Mouse (Mus musculus): ENCODE measurements around the gene Cfl1. TPM values are rescaled to one million over a fixed set of nuclear protein-coding genes. Genes with fewer than 3 reads are reported as not detected.

Cfl1 gene
- total RNA-seq (2021) = 100 to 1,000 TPM; 169 to 194 TPM
- polyA plus RNA-seq (2012; rRNA removed) = 160 and 206 TPM in 2 replicates
- long read RNA-seq, transcript Cfl1-202 (4 exons, 2,354 nt) = major isoform, 81 of 125 reads
- long read RNA-seq, partial matches to known transcripts = 0 of 125 reads
- long read RNA-seq, other reads (novel, unspliced or antisense) = 44 of 125 reads

DNA sequence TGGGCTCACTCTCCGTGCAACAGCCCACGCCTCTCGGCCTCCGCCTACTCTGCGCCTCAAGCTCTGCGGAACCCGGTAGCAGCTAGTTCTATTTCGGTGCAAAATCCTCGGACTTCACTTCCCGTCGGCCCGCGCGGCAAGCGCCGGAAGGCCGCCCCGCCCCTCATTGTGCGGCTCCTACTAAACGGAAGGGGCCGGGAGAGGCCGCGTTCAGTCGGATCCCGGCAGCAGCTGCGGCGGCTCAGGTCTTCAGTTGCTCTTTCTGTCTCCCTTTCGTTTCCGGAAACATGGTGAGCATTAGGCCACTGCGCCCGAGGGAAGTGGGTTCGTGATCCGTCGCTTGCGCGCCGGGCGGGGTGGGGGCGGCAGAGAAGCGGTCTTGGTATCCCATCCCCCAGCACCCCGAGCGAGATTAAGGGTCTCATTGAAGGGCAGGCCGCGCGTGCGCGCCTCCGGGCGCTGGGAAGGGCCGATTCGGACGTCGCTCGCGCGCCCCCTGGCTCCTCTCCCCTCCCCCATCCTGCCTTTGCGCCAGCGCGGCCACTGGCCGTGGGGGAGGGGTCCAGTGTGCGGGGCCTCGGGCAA, at the start of gene Cfl1:
Gene Cfl1 (plus strand): TSS at position 143 of the 585 bp plus-strand sequence.
- under 1% methylated on average over 62 of the region's 62 CpGs for WGBS
- Histone ChIP-seq H3K27me3 (ENCODE audit: control insufficient read depth, insufficient read depth, low read length) (no peaks in the 10 kb centered on the region), H3K4me3 (peak within 1 kb of the TSS; percentile 91), H3K36me3 (ENCODE audit: control insufficient read depth, insufficient read depth, low read length) (peaks cover 14% of the 10 kb centered on the region), H3K9ac (ENCODE audit: low read depth, low read length) (peak within 1 kb of the TSS; percentile 88), H3K4me1 (ENCODE audit: control insufficient read depth, insufficient read depth, low read length) (peaks cover 2% of the 10 kb centered on the region; the same call in 1 of the 2 replicates), H3K27ac (peak within 1 kb of the TSS; percentile 98), H3K79me2 (replicated peaks; ENCODE audit: control insufficient read depth, insufficient read depth, low read length) (0 out of 2 replicates have a peak, but pooled peaks cover 5% of the 10 kb centered on the region)
- peak; percentile 96 to 98 for DNase-seq
- intact Hi-C loops (cut with DNase I) = loop anchor here (2.0 kb wide), 1 partner anchor 20 kb away; the partner anchor contains the start of gene Snx32
- peak; percentile 98 for TF ChIP-seq POLR2A (IDR thresholded peaks at IDR 0.05; ENCODE audit: insufficient read depth, low read depth, low read length)
- TF ChIP-seq EP300 (IDR thresholded peaks at IDR 0.05; ENCODE audit: insufficient read depth, low read depth, low read length) = peak; percentile 73
- no peak for TF ChIP-seq CTCF (IDR thresholded peaks at IDR 0.05)

DNA sequence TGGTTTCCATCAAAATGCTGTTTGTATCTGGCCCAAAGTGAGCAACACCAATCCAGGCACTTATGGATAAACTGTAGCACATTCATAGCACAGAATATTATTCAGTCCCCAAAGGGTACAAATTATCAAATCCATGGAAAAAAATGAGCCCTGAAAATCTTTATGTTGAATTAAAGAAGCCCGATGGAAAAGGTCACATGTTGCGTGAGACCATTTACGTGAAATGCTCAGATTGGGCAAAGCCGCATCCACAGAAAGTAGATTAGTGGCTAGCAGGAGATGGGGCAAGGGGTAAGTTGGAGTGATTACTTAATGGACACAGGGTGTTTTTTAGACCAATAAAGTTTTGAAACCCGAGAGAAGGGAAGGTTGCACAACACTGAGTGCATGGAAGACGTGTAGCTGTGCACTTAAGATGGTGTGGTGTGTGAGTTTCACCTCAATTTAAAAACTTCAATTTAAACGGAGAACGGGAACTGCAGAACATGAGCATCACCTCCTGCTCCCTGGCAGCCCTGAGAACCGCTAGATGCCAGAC, 45.8 kb upstream of the Cfl1 start:
- no peak overlapping the region for H3K9ac ChIP-seq (ENCODE audit: low read depth, low read length)
- TF ChIP-seq POLR2A (IDR thresholded peaks at IDR 0.05; ENCODE audit: insufficient read depth, low read depth, low read length) = no peak
- no peak for TF ChIP-seq CTCF (IDR thresholded peaks at IDR 0.05)
- no peak for TF ChIP-seq EP300 (IDR thresholded peaks at IDR 0.05; ENCODE audit: insufficient read depth, low read depth, low read length)
- H3K27ac ChIP-seq = no peak overlapping the region
- H3K36me3 ChIP-seq (ENCODE audit: control insufficient read depth, insufficient read depth, low read length) = no peaks in the 10 kb centered on the region
- intact Hi-C loops (cut with DNase I) = no loop called here
- H3K4me1 ChIP-seq (ENCODE audit: control insufficient read depth, insufficient read depth, low read length) = peaks cover 2% of the 10 kb centered on the region
- no peak overlapping the region for H3K4me3 ChIP-seq
- peaks cover 6% of the 10 kb centered on the region; the same call in 1 of the 2 replicates for H3K27me3 ChIP-seq (ENCODE audit: control insufficient read depth, insufficient read depth, low read length)
- no peaks in the 10 kb centered on the region for H3K79me2 ChIP-seq (replicated peaks; ENCODE audit: control insufficient read depth, insufficient read depth, low read length)
- no peak for DNase-seq
- 70% methylated on average over 9 of the region's 9 CpGs for WGBS

DNA sequence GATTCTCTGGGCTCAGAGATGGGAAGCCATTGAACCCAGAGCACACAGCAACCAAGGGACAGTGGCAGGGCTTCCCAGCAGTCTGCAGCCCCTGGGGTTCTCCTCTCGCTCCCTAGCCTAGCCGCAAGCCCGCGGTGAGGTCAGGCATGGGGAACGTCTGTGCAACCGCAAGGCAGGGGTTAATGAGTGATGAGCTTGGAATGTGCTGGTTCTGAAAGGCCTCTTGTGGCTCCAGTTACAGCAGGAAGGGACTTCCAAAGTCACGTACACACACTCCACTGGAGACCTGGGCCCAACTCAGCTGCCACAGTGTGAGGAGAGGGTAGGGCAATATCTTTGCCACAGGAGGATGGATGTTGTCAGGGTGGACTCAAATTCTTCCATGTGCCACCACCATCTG, 45.3 kb upstream of the Cfl1 start:
- no peaks in the 10 kb centered on the region for H3K36me3 ChIP-seq (ENCODE audit: control insufficient read depth, insufficient read depth, low read length)
- intact Hi-C loops (cut with DNase I) = no loop called here
- no peak overlapping the region for H3K9ac ChIP-seq (ENCODE audit: low read depth, low read length)
- 47% methylated on average over 7 of the region's 7 CpGs for WGBS
- peaks cover 2% of the 10 kb centered on the region for H3K4me1 ChIP-seq (ENCODE audit: control insufficient read depth, insufficient read depth, low read length)
- H3K27me3 ChIP-seq (ENCODE audit: control insufficient read depth, insufficient read depth, low read length) = peaks cover 6% of the 10 kb centered on the region; the same call in 1 of the 2 replicates
- TF ChIP-seq POLR2A (IDR thresholded peaks at IDR 0.05; ENCODE audit: insufficient read depth, low read depth, low read length) (no peak), CTCF (IDR thresholded peaks at IDR 0.05) (no peak), EP300 (IDR thresholded peaks at IDR 0.05; ENCODE audit: insufficient read depth, low read depth, low read length) (no peak)
- H3K79me2 ChIP-seq (replicated peaks; ENCODE audit: control insufficient read depth, insufficient read depth, low read length) = no peaks in the 10 kb centered on the region
- no peak overlapping the region for H3K27ac ChIP-seq
- no peak for DNase-seq
- H3K4me3 ChIP-seq = no peak overlapping the region

DNA sequence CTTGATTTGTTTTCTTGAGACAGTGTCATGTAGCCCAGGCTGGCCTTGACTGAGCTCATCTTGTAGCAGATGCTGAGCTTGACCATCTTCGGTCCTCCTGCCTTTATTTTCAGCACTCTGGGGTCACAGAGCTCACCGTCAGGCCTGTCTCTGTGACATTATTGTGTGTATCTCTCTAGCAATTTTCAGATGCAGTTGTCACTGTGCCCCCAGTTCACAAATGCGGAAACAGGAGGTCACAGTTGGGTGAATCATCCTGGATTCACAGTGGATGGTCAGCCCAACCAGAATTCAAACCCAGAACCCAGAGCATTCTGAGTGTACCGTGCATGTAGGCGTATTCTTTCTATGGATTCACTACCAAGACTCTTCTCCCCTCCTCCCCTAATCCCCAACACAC, 44.5 kb upstream of the Cfl1 start:
- TF ChIP-seq CTCF (IDR thresholded peaks at IDR 0.05) (no peak), POLR2A (IDR thresholded peaks at IDR 0.05; ENCODE audit: insufficient read depth, low read depth, low read length) (no peak), EP300 (IDR thresholded peaks at IDR 0.05; ENCODE audit: insufficient read depth, low read depth, low read length) (no peak)
- no peak overlapping the region for H3K4me3 ChIP-seq
- 91% methylated on average over 5 of the region's 5 CpGs for whole genome bisulfite sequencing
- peaks cover 6% of the 10 kb centered on the region; the same call in 1 of the 2 replicates for H3K27me3 ChIP-seq (ENCODE audit: control insufficient read depth, insufficient read depth, low read length)
- H3K27ac ChIP-seq = no peak overlapping the region
- no peak for DNase-seq
- peaks cover 2% of the 10 kb centered on the region for H3K4me1 ChIP-seq (ENCODE audit: control insufficient read depth, insufficient read depth, low read length)
- H3K36me3 ChIP-seq (ENCODE audit: control insufficient read depth, insufficient read depth, low read length) = no peaks in the 10 kb centered on the region
- no peaks in the 10 kb centered on the region for H3K79me2 ChIP-seq (replicated peaks; ENCODE audit: control insufficient read depth, insufficient read depth, low read length)
- intact Hi-C loops (cut with DNase I) = no loop called here
- no peak overlapping the region for H3K9ac ChIP-seq (ENCODE audit: low read depth, low read length)

DNA sequence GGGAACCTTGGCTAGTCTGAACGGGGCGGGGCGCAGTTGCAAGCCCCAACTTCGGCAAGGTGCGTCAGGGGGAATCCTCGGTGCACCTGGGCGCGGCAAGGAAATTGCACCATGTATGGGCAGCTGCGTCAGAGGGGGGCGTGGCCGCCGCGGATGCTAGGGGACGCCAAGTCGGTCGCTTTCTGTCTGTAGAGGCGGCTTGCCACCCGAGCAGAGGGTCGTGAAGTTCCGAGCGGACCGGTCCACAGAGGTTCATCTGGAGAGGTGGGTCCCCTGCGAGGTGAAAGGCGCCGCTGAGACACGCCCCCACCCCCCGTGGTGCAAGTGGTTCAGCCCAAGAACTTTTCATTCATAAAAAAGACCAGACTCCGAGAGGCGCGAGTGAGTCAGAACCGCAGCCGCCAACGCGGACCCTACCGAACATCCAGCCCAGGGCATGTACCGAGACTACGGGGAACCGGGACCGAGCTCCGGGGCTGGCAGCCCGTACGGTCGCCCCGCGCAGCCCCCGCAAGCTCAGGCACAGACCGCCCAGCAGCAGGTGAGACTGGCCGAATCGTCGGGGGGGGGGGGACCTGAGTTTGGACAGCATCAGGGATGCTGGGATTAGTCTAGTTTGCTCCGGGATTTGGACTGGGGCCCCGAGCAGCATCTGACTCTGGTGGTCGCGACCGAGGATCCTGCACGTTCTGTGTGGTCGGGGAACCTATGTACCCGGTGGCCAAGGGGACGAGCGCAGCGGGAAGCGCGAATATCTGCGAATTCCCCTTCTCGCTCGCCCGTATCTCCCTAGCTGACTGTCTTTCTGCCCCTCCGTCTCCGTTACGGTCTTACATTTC, 42.5 kb upstream of the Cfl1 start, which contains the start of gene Fosl1:
Gene Fosl1 (plus strand): TSS at position 33 of the 839 bp plus-strand sequence.
- Histone ChIP-seq H3K79me2 (replicated peaks; ENCODE audit: control insufficient read depth, insufficient read depth, low read length) (no peaks in the 10 kb centered on the region), H3K4me1 (ENCODE audit: control insufficient read depth, insufficient read depth, low read length) (peaks cover 2% of the 10 kb centered on the region), H3K27ac (no peak within 1 kb of the TSS), H3K36me3 (ENCODE audit: control insufficient read depth, insufficient read depth, low read length) (no peaks in the 10 kb centered on the region), H3K9ac (ENCODE audit: low read depth, low read length) (peak within 1 kb of the TSS; percentile 37), H3K27me3 (ENCODE audit: control insufficient read depth, insufficient read depth, low read length) (peaks cover 6% of the 10 kb centered on the region; the same call in 1 of the 2 replicates), H3K4me3 (peak within 1 kb of the TSS; percentile 54)
- DNase-seq = peak; percentile 74 to 80
- TF ChIP-seq CTCF (IDR thresholded peaks at IDR 0.05) (no peak), EP300 (IDR thresholded peaks at IDR 0.05; ENCODE audit: insufficient read depth, low read depth, low read length) (no peak), POLR2A (IDR thresholded peaks at IDR 0.05; ENCODE audit: insufficient read depth, low read depth, low read length) (no peak)
- WGBS = 1% methylated on average over 69 of the region's 70 CpGs
- intact Hi-C loops (cut with DNase I) = no loop called here

All from heart, adult 2 months (tissue).